Mouse (Mus musculus) inflammation-experienced regulatory T-cells (primary cell): ENCODE measurements around the gene Togaram1. TPM values are rescaled to one million over a fixed set of nuclear protein-coding genes. Genes with fewer than 3 reads are reported as not detected.

Experiments
- polyA plus RNA-seq, 2 experiments: library from polyadenylated mRNA; unstranded; fragments of 100-300 nt; shearing (Covaris generic); gene quantifications; one replicate each; pipeline ENCODE4 v1.2.1; 2017

The Togaram1 gene
- polyA plus RNA-seq, result 10 to 100 TPM; 39.7 to 40.4 TPM

GRCm38 (mm10) chr12:64965124-64966026 is at the start of gene Togaram1, which contains the start of gene Klhl28:
Togaram1 (plus strand) TSS chr12:64965804.
Klhl28 (minus strand) TSS chr12:64965534.

GRCm38 (mm10) chr12:64917578-64918471 is 47.8 kb upstream of the Togaram1 start, which contains the start of gene Gm527:
Gm527 (plus strand) TSS chr12:64917906.

GRCm38 (mm10) chr12:65036190-65036870 is 70.7 kb downstream of the Togaram1 start, which contains the start of gene Prpf39:
Prpf39 (plus strand) TSS chr12:65036333.

Other genes starting within 250 kb of the Togaram1 start
- gene Gm527, start 47.9 kb upstream of the Togaram1 start, polyA plus RNA-seq, result 10 to 100 TPM in 1 of 2 experiments, 1 to 10 TPM in 1; 8.4 to 12.2 TPM
- gene Klhl28, start 270 bp upstream of the Togaram1 start, polyA plus RNA-seq, result 10 to 100 TPM; 20.6 to 20.8 TPM
- gene Prpf39, start 70.5 kb downstream of the Togaram1 start, polyA plus RNA-seq, result 10 to 100 TPM; 75.2 to 99.5 TPM
- gene Fkbp3, start 108.2 kb downstream of the Togaram1 start, polyA plus RNA-seq, result 100 to 1,000 TPM; 236 to 254 TPM
- 10 to 100 TPM; 10.5 to 11.8 TPM for gene Fancm, start 109.8 kb downstream of the Togaram1 start, polyA plus RNA-seq
- 1 to 10 TPM in 1 of 2 experiments, under 1 TPM in 1; 0.95 to 1.3 TPM for gene Mis18bp1, start 206.8 kb downstream of the Togaram1 start, polyA plus RNA-seq